Mouse (Mus musculus): ENCODE data around the gene 9130230L23Rik. TPM values are rescaled to one million over a fixed set of nuclear protein-coding genes. Genes with fewer than 3 reads are reported as not detected.

The 9130230L23Rik gene
- polyA plus RNA-seq, 2 experiments = 0.02 TPM; not detected in 1

- no peak for TF ChIP-seq CTCF (IDR thresholded peaks at IDR 0.05; ENCODE audit: low read depth)
- no peak for TF ChIP-seq EP300 (IDR thresholded peaks at IDR 0.05; ENCODE audit: low read depth)
- no peaks in the 10 kb centered on the region for H3K27me3 ChIP-seq (ENCODE audit: control insufficient read depth, insufficient read depth, low read length)
- WGBS (ENCODE audit: insufficient replicate concordance) = 69% methylated on average over 5 of the region's 5 CpGs
- H3K4me3 ChIP-seq (ENCODE audit: insufficient read depth in 1 of 2, low read depth in 2 of 2, low read length in 2 of 2) = no peak overlapping the region
- H3K36me3 ChIP-seq (replicated peaks; ENCODE audit: control insufficient read depth, insufficient read depth, low read depth) = no peaks in the 10 kb centered on the region
- no peak overlapping the region for H3K4me2 ChIP-seq (ENCODE audit: low read depth)
- DNase-seq (ENCODE audit: low read depth in 3 of 3, low spot score in 3 of 3) = no peak
- ATAC-seq (ENCODE audit: insufficient read depth) = no peak
- H3K27ac ChIP-seq = no peak overlapping the region
- H3K9me3 ChIP-seq (ENCODE audit: control insufficient read depth, low read length) = no peaks in the 10 kb centered on the region
- no peak overlapping the region for H3K9ac ChIP-seq (replicated peaks)
- H3K4me1 ChIP-seq (replicated peaks; ENCODE audit: control insufficient read depth in 2 of 2, insufficient read depth in 2 of 2, low read length in 1 of 2) = no peaks in the 10 kb centered on the region; a peak in 1 of 4 replicates
Measured at GRCm38 (mm10) chr5:65986426-65986825, 17.7 kb downstream of the 9130230L23Rik start.

GRCm38 (mm10) chr5:65975731-65976130 is 28.4 kb downstream of the 9130230L23Rik start:
- H3K27me3 ChIP-seq (ENCODE audit: control insufficient read depth, insufficient read depth, low read length) = no peaks in the 10 kb centered on the region
- 57% methylated on average over 13 of the region's 13 CpGs for WGBS (ENCODE audit: insufficient replicate concordance)
- DNase-seq (ENCODE audit: low read depth in 3 of 3, low spot score in 3 of 3) (no peak), ATAC-seq (ENCODE audit: insufficient read depth) (no peak)
- no peak overlapping the region for H3K27ac ChIP-seq
- H3K9me3 ChIP-seq (ENCODE audit: control insufficient read depth, low read length) = no peaks in the 10 kb centered on the region
- no peak overlapping the region for H3K4me2 ChIP-seq (ENCODE audit: low read depth)
- no peak overlapping the region for H3K9ac ChIP-seq (replicated peaks)
- TF ChIP-seq EP300 (IDR thresholded peaks at IDR 0.05; ENCODE audit: low read depth) (no peak), CTCF (IDR thresholded peaks at IDR 0.05; ENCODE audit: low read depth) (no peak)
- H3K4me1 ChIP-seq (replicated peaks; ENCODE audit: control insufficient read depth in 2 of 2, insufficient read depth in 2 of 2, low read length in 1 of 2) = no peaks in the 10 kb centered on the region
- H3K4me3 ChIP-seq (ENCODE audit: insufficient read depth in 1 of 2, low read depth in 2 of 2, low read length in 2 of 2) = no peak overlapping the region
- no peaks in the 10 kb centered on the region for H3K36me3 ChIP-seq (replicated peaks; ENCODE audit: control insufficient read depth, insufficient read depth, low read depth)

- Histone ChIP-seq H3K27ac (no peak overlapping the region), H3K27me3 (ENCODE audit: control insufficient read depth, insufficient read depth, low read length) (no peaks in the 10 kb centered on the region), H3K9ac (replicated peaks) (no peak overlapping the region), H3K4me1 (replicated peaks; ENCODE audit: control insufficient read depth in 2 of 2, insufficient read depth in 2 of 2, low read length in 1 of 2) (no peaks in the 10 kb centered on the region), H3K4me3 (ENCODE audit: insufficient read depth in 1 of 2, low read depth in 2 of 2, low read length in 2 of 2) (no peak overlapping the region), H3K9me3 (ENCODE audit: control insufficient read depth, low read length) (no peaks in the 10 kb centered on the region), H3K36me3 (replicated peaks; ENCODE audit: control insufficient read depth, insufficient read depth, low read depth) (no peaks in the 10 kb centered on the region), H3K4me2 (ENCODE audit: low read depth) (no peak overlapping the region)
- WGBS (ENCODE audit: insufficient replicate concordance) = 37% methylated on average over 2 of the region's 2 CpGs
- DNase-seq (ENCODE audit: low read depth in 3 of 3, low spot score in 3 of 3) (no peak), ATAC-seq (ENCODE audit: insufficient read depth) (no peak)
- TF ChIP-seq CTCF (IDR thresholded peaks at IDR 0.05; ENCODE audit: low read depth) (no peak), EP300 (IDR thresholded peaks at IDR 0.05; ENCODE audit: low read depth) (no peak)
Measured at GRCm38 (mm10) chr5:65973189-65973588, 30.9 kb downstream of the 9130230L23Rik start.

- 69% methylated on average over 3 of the region's 3 CpGs for WGBS (ENCODE audit: insufficient replicate concordance)
- DNase-seq (ENCODE audit: low read depth in 3 of 3, low spot score in 3 of 3) = no peak
- Histone ChIP-seq H3K4me3 (ENCODE audit: insufficient read depth in 1 of 2, low read depth in 2 of 2, low read length in 2 of 2) (no peak overlapping the region), H3K4me1 (replicated peaks; ENCODE audit: control insufficient read depth in 2 of 2, insufficient read depth in 2 of 2, low read length in 1 of 2) (no peaks in the 10 kb centered on the region), H3K9me3 (ENCODE audit: control insufficient read depth, low read length) (no peaks in the 10 kb centered on the region), H3K9ac (replicated peaks) (no peak overlapping the region), H3K36me3 (replicated peaks; ENCODE audit: control insufficient read depth, insufficient read depth, low read depth) (no peaks in the 10 kb centered on the region), H3K27ac (no peak overlapping the region), H3K27me3 (ENCODE audit: control insufficient read depth, insufficient read depth, low read length) (no peaks in the 10 kb centered on the region), H3K4me2 (ENCODE audit: low read depth) (no peak overlapping the region)
- TF ChIP-seq CTCF (IDR thresholded peaks at IDR 0.05; ENCODE audit: low read depth) (no peak), EP300 (IDR thresholded peaks at IDR 0.05; ENCODE audit: low read depth) (no peak)
- ATAC-seq (ENCODE audit: insufficient read depth) = no peak
Measured at GRCm38 (mm10) chr5:65968004-65968403, 36.1 kb downstream of the 9130230L23Rik start.

- ATAC-seq (ENCODE audit: insufficient read depth) = no peak
- H3K4me2 ChIP-seq (ENCODE audit: low read depth) = no peak overlapping the region
- no peaks in the 10 kb centered on the region for H3K36me3 ChIP-seq (replicated peaks; ENCODE audit: control insufficient read depth, insufficient read depth, low read depth)
- no peak for TF ChIP-seq EP300 (IDR thresholded peaks at IDR 0.05; ENCODE audit: low read depth)
- TF ChIP-seq CTCF (IDR thresholded peaks at IDR 0.05; ENCODE audit: low read depth) = no peak
- DNase-seq (ENCODE audit: low read depth in 3 of 3, low spot score in 3 of 3) = no peak
- no peak overlapping the region for H3K27ac ChIP-seq
- no peaks in the 10 kb centered on the region for H3K9me3 ChIP-seq (ENCODE audit: control insufficient read depth, low read length)
- 54% methylated on average over 12 of the region's 12 CpGs for WGBS (ENCODE audit: insufficient replicate concordance)
- no peak overlapping the region for H3K4me3 ChIP-seq (ENCODE audit: insufficient read depth in 1 of 2, low read depth in 2 of 2, low read length in 2 of 2)
- H3K27me3 ChIP-seq (ENCODE audit: control insufficient read depth, insufficient read depth, low read length) = no peaks in the 10 kb centered on the region
- H3K9ac ChIP-seq (replicated peaks) = no peak overlapping the region
- H3K4me1 ChIP-seq (replicated peaks; ENCODE audit: control insufficient read depth in 2 of 2, insufficient read depth in 2 of 2, low read length in 1 of 2) = no peaks in the 10 kb centered on the region
Measured at GRCm38 (mm10) chr5:65967091-65967490, 37.0 kb downstream of the 9130230L23Rik start.
